Mouse (Mus musculus) Muller cell, postnatal 12 days (primary cell): ENCODE results near the gene 1810010H24Rik.
"Not testable (repeated sequence)": the region's sequence is repeated elsewhere in the genome, so short reads cannot be mapped to it uniquely, and the experiment has no call there.

Experiments used
- DNase-seq: peaks from one replicate; pipeline ENCODE4 v3.0.0-alpha.2; 2015; ENCODE audit errors: inconsistent ontology term

The 1810010H24Rik gene

GRCm38 (mm10) chr11:107025411-107026321, at the start of gene 1810010H24Rik:
1810010H24Rik (plus strand) TSS chr11:107025681.
- peak; percentile 67 for DNase-seq

GRCm38 (mm10) chr11:106976194-106976593, 49.3 kb upstream of the 1810010H24Rik start:
- DNase-seq, result no peak

DNA sequence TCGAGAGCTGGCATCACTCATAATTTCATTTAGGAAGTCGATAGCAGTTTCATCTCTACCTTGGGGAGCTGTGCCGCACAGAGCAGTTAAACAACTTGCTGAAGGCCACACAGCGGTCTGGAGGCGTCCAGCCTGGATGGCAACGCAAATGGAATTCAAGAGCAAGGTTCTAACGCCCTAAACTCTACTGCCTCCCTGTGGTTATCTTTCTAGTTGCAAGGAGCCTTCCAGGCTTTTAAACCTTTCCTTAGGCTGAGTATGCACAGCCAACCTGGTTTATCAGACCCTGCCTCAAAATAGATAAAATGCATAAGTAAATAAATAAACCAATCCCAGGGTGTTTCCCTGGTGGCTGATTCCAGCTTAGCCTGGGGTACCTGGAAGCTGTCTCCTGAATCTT, 45.0 kb upstream of the 1810010H24Rik start:
- peak; percentile 66 for DNase-seq

DNA sequence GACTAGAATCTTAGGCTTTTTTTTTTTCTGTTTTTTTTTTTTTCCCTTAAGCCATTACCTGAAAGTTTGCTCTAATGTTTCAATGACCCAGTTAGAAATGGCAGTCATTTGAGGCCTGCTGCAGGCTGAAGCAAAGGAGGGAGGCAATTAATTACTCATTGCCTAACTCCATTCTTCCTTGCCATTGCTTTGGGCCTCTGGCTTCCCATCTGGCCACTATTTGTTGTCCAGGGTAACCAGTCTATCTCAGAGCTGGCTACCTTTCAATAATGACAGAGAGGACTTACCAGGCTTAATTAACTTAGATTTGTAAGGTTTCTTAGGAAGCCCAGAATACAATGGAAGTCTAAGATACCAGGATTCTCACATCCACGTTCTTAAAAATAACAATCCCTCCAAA, 43.7 kb upstream of the 1810010H24Rik start:
- peak; percentile 84 for DNase-seq

GRCm38 (mm10) chr11:106982351-106982750, 43.1 kb upstream of the 1810010H24Rik start:
- DNase-seq, result peak; percentile 71

DNA sequence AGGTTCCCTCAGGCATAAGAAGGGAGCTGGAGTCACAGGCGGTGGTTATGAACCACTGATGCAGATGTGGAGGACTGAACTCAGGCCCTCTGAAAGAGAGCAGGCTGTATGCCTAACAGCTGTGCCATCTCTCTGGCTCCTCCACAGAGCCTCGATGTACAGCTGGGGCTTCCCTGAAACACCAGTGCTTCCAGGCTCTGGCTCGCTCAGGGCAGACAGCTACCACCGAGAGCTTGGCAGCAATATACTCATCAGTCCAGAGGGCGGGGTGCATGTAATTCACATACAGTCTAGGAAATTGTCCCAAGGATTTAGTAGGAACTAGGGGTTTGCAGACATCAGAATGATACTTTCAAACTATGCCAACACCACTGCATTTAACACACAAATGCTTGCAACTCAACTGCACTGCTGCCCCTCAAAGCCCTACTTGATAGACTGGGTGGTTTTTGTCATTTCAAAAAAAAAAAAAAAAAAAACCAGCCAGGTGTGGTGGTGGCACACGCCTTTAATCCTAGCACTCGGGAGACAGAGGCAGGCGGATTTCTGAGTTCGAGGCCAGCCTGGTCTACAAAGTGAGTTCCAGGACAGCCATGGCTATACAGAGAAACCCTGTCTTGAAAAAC, 39.4 kb upstream of the 1810010H24Rik start:
- not testable (repeated sequence) for DNase-seq

DNA sequence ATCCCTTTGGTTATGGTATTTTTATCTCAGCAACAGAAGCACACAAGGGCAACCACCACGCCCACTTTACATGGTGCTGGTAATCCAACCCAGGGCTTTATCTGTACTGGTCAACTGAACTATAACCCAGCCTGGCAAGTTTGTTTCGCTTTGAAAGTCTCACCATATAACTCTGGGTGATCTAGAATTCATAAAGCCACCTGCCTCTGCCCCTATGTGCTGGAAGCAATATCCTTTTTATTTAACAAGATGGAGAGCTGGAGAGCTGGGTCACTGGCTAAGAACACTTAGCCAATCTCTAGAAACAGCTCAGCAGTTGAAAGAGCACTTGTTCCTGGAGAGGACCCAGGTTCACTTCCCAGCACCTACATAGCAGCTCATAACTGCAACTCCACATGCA, 38.1 kb upstream of the 1810010H24Rik start:
- no peak for DNase-seq

DNA sequence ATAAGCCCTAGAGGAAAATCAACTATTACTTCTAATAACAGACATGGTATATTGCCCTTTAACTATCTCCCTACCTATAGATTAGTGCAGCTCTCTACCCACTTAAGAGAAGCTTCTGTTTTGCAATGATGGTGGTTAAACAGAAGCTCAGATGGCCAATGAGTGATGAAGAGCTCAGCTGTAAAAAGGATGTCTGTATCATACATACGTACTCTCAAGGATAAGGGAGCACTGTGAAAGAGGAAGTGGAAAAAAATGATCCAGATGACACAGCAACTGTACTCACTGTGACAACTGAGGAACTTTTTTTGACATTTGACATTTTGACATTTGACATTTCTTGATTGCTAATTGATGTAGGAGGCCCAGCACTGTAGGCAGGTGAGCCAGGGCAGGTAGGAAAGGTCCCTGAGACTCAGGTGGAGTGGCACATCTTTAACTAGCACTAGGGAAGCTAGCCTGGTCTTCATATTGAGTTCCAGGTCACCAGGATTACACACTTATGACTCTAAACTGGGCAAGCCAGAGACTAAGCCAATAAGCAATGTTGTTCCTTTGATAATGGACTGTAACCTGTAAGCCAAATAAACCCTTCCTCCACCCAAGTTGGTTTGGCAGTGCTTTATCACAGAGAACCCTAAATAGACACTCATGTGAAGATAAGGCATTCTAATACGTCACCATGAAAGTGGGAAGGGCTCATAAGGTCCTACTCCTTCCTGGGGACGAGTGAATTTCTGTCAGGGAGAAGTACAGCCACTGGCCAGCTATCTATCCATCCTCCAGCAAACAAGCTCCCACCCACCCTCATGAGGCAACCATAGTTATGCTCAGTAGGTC, 31.0 kb upstream of the 1810010H24Rik start:
- DNase-seq, result no peak

- not testable (repeated sequence) for DNase-seq
These were observed 29.0 kb upstream of the 1810010H24Rik start for GRCm38 (mm10) chr11:106996492-106996891.

GRCm38 (mm10) chr11:106997976-106998375, 27.5 kb upstream of the 1810010H24Rik start:
- DNase-seq, result no peak

DNA sequence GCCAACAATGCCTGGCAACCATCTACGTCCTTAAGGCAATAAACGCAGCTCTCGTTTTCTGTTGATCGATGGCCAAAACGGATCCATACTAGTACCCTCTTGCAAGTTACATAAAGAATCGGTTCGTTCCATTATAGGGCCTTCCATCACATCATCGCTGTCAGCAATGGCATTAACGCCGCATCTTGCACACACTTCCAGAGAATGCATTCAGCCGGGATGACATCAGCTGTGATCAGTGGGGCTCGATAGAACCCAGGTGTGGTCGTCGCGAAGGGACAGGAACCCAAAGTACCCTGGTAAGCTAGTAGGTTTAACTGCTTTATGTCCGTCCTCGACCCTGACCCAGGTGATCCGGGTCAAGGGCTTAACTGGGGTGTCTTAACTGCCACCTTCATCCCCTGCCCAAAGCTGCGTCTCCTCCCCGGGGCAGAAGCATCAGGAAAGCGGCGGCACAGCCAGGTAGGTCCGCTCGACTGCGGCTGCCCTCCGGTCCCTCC, 26.8 kb upstream of the 1810010H24Rik start:
- DNase-seq, result peak; percentile 60

DNA sequence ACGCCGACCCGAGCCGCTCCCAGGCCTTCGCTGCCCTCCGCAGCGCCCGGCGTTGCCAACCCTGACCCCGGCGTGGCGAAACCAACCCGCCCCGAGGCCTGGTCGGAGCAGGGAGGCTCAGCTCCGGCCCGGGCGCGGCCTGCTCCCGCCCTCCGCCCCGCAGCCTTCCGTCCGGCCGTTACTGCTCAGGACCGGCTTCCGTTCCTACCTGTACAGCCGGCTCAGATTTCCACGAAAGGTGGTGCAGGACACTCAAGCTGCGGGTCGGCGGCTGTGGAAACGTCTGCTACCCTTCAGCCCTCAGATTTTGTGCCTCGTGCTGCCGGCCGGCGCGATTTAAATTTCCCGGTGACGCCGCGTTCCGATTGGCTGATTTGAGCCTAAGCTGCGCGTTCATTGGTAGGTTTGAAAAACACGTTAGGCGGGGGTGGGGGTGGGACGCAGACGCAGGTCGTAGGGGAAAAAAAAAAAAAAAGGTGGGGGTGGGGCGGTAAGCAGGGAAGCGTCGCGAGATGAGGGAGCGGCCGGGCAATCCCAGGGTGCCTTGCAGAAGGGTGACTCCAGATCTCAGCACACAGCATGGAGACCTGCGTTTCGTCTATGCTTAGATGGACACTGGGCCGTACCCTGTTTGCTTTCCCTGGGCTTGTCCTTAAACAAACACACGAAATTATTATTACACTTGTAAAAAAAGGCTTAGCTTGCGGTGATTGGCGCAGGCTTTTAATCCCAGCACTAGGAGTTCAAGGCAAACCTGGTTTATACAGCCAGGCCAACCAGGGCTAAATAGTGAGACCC, 26.1 kb upstream of the 1810010H24Rik start, which contains the start of gene Kpna2:
TSS of gene Kpna2 (minus strand) at position 391 of the 798 bp plus-strand sequence.
- peak; percentile 98 for DNase-seq

DNA sequence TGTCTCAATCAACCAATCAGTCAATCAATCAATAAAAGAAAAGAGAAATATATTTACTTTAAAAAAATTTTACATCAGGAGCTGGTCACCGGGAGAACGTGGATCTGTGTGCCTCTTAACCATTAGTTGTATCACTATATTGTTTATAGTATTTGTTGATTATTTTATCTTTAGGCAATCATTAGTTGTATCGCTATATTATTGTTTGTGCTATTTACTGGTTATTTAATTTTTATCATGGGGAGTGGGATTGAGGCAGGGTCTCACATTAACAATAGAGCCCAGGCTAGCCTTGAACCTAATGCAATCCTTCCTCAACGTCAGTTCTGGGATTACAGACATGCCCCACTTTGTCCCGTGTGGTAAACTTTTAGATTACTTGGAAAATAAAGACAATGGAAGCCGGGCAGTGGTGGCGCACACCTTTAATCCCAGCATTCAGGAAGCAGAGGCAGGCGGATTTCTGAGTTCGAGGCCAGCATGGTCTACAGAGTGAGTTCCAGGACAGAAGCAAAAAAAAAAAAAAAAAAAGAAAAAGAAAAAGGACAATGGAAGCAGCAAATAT, 25.4 kb upstream of the 1810010H24Rik start:
- no peak for DNase-seq

DNA sequence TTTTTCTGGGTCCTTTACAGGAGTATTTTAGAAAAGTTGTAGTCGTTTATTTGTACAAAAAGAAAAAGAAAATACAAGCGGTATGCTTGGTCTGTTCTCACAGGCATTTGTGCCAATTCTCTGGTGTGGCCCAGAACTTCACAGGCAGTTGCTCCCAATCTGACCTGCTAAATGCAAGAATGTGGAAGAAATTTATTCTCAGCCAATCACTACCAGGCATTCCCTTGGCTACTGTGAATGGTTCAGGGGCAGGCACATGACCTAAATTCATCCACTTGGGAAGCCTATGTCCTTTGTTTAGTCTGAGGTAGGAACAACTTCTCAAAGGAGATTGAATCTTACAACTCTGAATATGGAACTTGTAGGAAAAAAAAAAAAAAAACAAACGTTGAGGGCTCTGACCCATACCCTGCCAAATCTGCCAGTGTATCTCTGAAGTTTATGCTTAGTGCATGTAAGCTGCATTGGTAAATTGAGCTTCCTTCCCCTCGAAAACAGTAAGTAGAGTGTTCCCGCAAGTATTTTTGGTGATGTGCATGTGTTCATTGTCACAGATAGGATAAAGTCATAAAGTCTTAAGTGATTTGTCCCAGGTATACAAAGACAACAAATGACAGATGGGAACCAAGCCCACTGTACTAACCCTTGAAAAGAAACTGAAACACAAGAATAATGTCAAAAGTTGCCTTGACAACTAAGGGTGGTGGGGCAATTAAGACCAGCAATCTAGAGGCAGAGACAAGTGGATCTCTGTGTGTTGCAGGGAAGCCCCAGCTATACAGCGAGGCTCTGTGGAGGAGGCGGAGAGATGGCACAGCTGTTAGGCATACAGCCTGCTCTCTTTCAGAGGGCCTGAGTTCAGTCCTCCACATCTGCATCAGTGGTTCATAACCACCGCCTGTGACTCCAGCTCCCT, 23.5 kb upstream of the 1810010H24Rik start:
- DNase-seq, result peak; percentile 95

DNA sequence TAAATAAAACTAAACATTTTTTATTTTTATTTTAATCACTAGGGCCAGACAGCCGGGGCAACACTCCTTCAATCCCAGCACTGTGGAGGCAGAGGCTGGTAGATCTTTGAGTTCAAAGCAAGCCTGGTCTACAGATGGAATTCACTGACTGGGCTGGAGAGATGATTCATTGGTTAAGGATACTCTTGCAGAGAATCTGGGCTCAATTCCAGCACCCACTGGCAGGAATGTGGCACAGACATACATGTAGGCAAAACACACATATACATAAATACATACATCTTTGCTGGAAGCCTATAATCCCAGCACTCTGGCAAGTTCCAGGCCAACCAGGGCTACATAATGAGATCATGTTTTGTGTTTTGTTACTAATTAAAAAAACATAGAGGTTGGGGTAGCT, 19.9 kb upstream of the 1810010H24Rik start:
- peak; percentile 58 for DNase-seq

GRCm38 (mm10) chr11:107010447-107010846, 15.0 kb upstream of the 1810010H24Rik start:
- DNase-seq, result no peak

DNA sequence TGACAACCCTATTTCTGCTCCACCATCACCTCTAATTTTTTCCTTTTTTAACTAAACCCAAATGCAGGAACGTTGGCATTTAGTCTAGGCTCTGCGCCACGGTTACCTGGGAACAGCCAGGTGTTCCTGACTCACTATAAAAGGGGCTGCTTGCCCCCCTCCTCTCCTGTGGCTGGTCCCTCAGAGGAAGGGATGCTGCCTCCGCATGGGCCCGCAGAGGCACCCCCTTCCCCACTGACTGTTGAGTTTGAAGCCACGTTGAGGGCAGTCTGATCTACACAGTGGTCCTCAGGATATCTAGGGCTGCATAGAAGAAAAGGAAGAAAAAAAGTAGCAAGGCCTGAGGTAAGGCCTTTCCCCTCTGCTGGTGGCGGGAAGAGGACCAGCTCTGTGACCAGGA, 14.3 kb upstream of the 1810010H24Rik start:
- no peak for DNase-seq

- no peak for DNase-seq
These were observed 13.7 kb upstream of the 1810010H24Rik start for GRCm38 (mm10) chr11:107011669-107012323.
